Mouse (Mus musculus) layer of hippocampus, postnatal 36 days (tissue): Measurements from ENCODE around the gene Glrb. TPM values are rescaled to one million over a fixed set of nuclear protein-coding genes. Genes with fewer than 3 reads are reported as not detected.

ENCODE experiments used
- DNase-seq, 2 experiments: peaks; one replicate each; pipeline ENCODE4 v3.0.0; 2022
- total RNA-seq, 2 experiments: library from RNA; stranded (reverse); gene quantifications; 2 replicates each; pipeline ENCODE4 v1.2.3; 2021

Glrb gene
- total RNA-seq, 2 experiments from 2014 or later: 137 to 149 TPM

- no peak for DNase-seq
These were observed 94.8 kb downstream of the Glrb start for GRCm38 (mm10) chr3:80818619-80819018.

GRCm38 (mm10) chr3:80813734-80814133 lies 99.7 kb downstream of the Glrb start:
- no peak for DNase-seq

DNA sequence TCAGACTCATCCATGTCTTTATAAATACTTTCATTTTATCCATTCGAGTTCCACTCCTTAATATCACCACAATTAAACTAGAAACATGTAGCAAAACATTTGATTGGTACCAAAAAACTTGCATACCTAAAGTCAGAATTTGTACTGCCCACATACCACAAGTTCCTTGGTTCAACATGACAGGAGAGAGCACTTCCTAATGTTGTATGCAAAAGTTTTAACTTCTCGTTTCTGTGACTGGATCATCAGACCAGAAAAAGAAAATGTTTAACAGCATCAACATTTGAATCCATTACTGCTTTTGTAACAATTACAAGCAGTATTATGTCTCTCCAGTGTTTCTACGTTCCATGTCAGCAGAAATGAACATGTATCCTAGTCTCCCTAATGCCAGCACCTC lies 101.2 kb downstream of the Glrb start:
- DNase-seq: no peak

- DNase-seq: no peak
These were observed 108.1 kb downstream of the Glrb start for GRCm38 (mm10) chr3:80805327-80805726.

GRCm38 (mm10) chr3:80803811-80804210 lies 109.6 kb downstream of the Glrb start:
- no peak for DNase-seq

DNA sequence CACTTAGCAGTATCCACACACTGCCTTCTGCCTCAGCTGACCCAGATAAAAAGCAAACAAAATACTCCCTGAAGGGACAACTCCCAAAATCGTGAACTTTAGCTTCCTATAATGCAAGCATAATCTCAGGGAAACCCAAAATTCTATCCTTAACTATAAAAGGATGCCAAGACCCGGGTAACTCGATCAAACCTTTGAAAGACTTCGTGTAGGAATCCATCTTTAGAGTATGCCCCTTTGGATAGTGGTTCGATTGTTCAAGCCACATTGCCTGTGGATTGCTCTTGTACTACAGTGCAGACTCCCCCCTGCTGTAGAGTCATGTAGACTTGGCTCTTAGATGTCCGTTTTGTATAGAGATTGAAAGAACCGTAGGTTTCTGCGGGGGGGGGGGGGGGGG lies 110.2 kb downstream of the Glrb start:
- no peak for DNase-seq

DNA sequence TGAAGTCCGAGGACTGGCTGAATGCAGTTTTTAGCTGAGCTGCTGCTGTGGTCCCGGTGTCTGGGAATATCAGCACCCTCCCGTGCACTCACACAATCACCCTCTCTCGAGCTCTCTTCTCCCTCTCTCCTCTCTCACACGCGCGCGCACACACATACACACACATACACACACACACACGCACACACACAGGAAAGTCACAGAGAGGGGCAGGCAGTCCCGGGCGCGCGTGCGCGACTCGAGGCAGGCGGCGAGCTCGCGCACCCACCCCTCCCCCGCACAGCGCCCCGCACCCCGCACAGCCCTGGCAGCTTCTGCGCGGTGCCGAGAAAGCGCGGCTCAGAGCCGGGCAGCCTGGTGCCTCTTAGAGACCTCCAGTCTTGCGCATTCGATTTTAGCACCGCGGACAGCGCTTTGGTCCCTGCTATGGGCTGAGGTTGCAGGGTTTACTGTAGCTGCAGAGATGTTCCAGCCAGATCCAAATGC lies 110.8 kb downstream of the Glrb start, which contains the start of gene Gria2:
Gria2 (minus strand) TSS at position 240 of the 486 bp plus-strand sequence.
- DNase-seq: peak; percentile 90 to 91

DNA sequence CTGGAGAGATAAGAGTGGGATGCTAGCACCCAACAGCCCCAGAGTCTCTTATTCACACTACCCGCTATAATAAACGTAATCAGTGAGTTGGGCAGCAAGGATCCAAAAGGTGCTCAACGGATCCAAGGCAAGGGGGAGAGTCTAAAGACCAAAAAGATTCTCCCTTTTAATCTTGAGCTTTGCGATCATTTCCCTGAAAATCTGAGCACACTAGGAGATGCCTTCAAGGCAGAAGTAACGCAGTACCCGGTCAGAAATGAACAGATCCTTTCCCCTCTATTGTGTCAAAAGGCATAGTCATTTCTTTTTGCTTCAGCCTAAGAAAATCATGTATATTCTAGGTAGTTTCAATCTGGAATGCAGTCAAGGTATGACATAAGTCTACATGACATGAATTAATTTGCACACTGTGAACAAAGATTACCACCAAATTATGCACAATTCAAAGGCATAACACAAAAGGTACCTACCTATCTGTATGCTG lies 111.6 kb downstream of the Glrb start:
- DNase-seq: no peak

GRCm38 (mm10) chr3:80800995-80801826 lies 112.2 kb downstream of the Glrb start:
- peak; percentile 80 to 81 for DNase-seq

DNA sequence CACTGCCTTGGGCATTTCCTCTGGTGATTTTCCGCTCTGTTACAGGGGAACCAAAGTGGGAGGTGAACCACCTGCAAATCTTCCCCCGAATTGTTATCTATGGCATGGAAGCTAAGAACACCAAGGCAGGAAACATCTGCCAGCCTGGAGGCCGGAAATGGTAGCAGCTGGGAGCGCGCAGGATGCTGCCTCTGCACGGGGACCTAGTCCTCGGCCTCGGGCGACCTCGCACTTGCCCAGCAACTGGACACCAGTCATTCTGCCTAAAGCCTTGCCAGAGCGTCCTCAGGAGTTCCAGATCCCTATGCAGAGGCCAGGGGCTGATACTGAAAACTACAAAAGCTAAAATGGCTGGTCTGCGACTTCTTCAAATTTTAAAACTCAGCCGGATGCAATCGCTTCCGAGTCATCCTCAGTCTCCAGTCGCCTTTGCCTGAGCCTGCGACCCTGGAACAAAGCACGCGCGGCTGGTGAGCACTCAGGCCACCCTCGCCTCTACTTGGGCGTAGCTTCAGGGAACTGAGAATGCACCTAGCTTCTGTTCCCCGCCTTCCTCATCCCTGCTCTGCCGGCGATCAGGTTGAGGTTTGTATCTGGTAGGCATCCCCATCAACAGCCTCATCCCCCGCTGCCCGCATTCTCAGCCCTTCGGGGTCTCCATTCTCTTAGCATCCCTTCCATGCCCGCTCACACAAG lies 113.0 kb downstream of the Glrb start:
- peak; percentile 61 to 64 for DNase-seq

GRCm38 (mm10) chr3:80797935-80798334 lies 115.5 kb downstream of the Glrb start:
- no peak for DNase-seq

DNA sequence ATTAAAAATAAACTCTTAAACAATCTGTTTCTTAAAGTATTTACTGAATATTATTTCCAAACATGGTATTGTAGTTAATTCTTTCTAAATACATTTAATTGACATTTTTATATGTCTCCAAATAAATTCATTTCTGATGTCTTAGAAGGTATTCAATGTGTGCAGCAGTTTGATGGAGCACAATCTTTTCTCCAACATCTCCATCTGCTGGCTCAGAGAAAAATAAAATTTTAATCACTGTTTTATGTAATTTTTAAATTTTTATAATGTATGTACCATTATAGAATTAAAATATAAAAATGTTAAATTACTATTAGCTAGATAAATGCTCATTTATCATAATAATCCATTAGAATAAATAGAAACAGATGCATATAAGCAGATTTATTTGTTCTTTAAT lies 116.7 kb downstream of the Glrb start:
- no peak for DNase-seq

- no peak for DNase-seq
These were observed 118.2 kb downstream of the Glrb start for GRCm38 (mm10) chr3:80795284-80795683.

Other genes starting within 250 kb of the Glrb start
- 100 to 1,000 TPM; 669 to 720 TPM for gene Gria2, start 110.8 kb downstream of the Glrb start, total RNA-seq
- gene Pdgfc, start 122.8 kb upstream of the Glrb start, total RNA-seq: 1 to 10 TPM; 4.6 to 6.4 TPM